Mouse (Mus musculus) cerebral cortex, adult 2 months (tissue): Measurements from ENCODE around the gene Pcyt1a.

Source experiments
- WGBS: fragments of 180-500 bp; shearing (Covaris S2); methylation state at CpG from one replicate; pipeline ENCODE4 v1.1.7; 2018; 5-methylcytosine and 5-hydroxymethylcytosine counted together

The Pcyt1a gene

DNA sequence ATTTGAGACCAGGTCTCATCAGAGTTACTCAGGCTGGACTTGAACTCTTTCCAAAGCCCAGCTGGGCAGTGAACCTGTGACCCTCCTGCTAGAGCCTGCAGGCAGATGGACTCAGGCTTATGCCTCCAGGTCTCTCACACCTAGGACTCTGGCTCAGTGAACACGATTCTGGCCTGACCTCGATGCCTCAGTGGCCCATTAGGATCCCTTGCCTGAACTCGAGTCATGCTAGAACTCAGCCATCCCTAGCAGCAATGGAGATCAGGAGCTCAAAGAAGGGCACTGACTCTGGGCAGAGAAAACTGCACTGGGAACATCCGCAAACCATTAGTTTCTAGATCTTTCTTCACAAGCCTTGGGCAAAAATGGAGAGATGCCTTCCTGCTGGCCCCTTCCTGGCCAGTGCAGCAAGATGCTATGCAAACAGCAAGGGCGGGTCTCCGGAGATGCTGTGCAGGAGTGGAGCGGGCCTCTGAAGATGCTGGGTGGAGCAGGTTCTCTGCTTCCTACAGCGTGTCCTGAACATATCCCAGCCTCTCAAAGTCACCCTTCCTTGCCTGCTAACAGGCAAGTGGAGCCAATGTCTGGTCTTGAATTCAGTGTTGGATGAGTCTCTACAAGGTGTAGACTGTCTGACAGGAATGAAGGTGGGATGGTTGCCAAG lies 81.2 kb downstream of the Pcyt1a start:
- 89% methylated on average over 8 of the region's 8 CpGs for WGBS

DNA sequence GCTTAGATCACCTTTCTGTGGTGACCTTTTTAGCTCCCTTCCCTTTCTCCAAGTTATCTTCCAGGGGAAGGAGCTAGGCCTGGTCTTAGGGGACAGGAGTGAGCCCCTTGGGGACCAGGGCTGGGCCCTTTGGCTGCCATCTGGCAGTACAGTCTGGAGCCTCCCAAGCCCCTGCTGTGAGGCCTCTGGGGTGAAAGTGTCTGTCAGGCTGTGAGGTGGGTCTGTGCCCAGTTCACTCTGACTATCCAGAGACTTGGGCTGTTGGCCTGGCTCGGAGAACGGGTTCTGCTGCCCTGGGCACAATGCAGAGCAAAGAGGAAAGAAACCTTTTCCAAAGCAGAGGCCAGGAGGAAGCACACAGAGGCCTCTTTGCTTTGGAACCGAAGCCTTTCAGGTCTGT lies 82.2 kb downstream of the Pcyt1a start:
- WGBS = 61% methylated on average over 3 of the region's 3 CpGs

DNA sequence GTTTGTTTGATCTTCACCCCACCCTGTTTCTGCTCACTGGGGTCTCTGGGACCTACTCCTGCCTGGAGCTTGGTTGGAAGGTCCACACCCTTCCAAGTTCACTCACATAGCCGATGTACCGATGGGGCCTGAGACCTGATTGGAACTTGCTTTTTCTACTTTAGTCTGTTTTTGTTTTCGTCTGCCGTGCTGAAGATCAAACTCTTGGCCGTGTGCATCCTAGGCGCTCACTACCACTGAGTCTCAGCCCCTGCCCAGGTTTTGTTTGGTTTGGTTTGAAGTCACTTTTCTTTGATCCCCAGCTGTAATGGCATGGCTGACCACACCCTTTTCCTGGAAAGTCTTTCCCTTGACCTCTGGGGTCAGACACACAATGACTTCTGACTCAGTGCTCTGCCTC lies 82.7 kb downstream of the Pcyt1a start:
- WGBS = 82% methylated on average over 6 of the region's 6 CpGs

DNA sequence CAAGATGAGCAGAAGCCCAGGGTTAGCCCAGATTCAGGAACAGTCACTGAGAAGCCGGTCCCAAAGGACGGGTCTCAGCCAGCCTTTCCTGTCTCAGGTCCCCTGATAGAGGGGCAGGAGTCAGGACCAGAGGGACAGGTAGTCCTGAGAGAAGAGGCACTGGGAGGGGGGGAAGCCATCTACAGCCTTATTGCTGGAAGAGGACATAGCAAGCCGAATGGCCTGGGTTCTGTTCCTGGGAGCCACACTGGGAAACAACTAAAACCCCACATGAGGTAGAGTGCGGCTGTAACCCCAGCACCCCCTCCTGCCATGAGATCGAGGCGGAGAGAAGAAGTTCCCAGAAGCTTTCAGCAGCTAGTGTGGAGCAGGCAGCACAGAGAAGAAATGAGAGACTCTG lies 83.2 kb downstream of the Pcyt1a start:
- WGBS = 80% methylated on average over 6 of the region's 6 CpGs

DNA sequence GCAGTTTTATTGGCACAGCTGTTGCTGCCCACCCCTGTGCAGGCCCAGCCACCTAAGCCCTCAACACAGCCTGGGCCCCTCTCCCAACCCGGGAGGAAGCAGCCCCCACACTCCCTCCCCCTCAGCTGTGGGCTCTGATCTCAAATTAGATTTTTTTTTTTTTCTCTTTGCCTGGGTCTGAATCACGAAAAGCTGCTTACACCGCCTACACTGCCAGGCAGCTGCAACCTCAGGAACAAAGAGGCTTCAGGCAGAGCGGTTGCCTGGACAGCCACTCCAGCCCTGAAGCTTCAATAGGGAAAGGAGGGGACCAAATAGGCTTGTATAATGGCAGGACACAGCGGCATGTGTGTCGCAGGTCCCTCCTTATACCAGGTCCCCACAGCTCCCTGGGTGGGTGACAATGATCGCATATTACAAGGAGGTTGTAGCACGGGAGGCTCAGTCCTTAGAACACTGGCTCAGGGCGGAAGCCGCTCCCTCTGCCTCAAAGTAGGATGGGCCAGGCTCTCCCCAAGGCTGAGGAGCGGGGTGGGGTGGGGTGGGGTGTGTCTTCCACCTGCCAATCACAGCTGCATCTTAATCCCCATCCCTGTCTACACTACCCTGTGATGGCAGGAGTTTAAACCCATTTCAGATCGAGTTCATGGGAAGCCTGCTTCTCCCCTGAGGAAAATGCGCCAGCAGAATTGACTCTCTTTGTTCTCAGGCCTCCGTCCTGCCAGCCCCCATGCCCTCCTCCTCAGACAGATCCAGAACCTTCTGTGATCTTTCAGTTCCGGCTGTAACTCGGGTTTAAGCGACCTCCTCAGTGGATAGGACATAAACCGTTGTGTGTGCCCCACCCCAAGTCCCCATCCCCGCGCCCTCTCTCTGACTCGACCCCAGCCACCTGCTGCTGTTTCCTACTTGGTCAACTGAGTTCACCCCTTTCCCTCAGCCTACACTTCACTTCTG lies 85.6 kb downstream of the Pcyt1a start:
- 12% methylated on average over 21 of the region's 21 CpGs for WGBS

DNA sequence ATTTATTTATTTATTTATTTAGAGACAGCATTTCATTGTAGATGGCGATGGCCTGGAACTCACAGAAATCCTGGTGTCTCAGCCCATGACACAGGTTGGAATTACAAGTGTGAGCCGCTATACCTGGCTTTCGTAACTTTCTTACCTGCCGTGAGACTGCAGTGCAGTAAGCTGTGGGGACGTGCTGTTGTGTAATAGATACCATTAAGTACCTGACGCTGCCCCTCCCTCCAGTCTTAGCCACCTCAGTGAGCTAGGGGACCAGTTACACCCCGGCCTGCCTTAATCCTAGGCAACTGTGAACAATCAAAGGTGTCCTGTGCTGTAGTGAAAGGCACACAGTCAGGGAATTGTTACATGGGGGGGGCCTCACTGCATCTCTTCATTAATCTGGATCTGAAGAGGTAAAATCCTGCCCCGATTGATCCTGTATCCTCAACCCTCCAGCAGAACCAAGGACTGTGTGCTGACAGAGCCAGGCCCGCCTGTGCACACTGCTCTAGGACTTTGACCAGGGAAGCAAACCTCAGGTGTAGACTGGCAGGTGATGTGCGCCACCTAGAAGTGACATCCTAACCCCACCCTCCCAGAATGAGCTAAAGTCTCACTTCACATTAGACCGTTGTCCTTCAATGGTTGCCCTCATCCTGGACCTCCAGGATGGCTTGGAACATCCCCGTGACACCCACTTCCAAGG lies 87.2 kb downstream of the Pcyt1a start:
- 85% methylated on average over 12 of the region's 12 CpGs for WGBS

DNA sequence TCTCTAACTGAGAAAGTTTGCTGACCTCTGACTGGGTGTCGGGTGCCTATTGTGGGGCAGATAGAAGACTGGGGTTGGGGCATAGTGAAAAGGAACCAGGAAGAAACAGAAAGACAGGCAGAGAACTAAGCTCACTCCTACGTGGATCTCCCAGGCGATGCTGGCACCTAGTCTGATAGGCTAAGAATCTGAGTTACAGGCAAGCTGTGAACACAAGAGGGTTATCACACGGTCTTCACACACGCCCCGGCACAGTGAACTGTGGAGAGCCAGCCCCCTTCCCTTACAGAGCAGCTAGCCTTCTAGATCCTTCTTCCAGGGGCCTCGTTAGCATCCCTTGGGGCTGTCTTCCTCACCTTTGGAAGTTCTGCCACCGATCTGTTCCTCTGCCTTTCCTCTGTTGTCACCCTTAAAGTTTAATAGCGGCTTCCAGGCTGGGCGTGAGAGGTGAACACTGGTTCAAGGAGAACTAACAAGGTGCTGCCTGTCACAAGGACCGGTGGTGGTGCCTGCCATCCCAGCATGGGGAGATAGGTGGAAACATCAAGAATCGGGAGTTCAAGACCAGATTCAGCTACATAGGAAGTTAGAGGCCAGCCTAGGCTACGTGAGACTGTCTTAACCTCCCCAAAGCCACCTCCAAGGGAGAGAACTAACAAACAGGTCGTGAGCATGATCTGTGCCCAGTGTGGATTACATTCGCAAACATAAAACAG lies 89.1 kb downstream of the Pcyt1a start:
- 75% methylated on average over 15 of the region's 15 CpGs for WGBS

DNA sequence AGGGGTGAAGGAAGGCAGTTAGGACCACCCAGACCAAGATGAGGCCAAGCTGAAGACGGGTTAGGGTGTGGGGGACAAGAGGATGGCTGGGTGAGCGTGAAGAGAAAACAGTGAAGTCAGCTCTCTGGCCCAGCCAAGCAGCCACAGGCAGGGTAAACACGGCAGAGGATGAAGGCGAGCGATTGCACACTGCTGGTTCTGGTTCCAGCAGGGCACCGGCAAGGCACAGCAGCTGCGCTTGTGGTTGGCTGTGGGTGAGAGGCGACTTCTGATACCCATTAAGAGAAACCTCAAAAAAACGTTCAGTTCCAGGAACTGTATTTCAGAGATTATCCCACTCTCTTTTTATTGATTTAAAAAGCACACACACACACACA lies 89.6 kb downstream of the Pcyt1a start:
- WGBS = 29% methylated on average over 9 of the region's 9 CpGs

DNA sequence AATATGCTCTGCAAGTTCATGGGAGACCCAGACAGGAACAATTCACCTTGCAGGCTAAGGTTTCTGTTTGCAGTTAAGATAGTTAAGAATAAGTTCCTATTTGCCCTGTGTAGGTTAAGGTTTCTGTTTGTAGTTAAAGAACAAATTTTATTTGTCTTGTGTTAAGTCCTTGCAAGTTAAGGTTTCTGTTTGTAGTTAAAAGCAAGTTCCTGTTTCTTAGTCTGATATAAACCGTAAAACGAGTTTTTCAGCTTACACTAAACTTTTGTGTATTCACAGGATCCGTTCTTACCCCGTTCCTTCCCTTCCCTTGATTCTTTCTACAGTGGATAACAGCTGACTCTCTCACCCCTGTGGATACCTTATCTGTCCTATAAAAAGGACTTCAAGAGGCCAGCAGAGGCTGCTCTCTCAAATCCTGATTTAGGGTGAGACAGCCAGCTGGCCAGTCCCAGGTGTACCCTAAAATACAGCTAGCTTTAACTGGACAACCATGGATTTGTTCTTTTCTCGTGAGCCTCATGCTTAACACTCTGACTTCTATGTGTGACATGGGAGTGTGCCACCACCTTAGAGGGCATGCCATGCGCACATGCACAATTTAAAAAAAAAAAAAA lies 92.0 kb downstream of the Pcyt1a start:
- 85% methylated on average over 6 of the region's 6 CpGs for WGBS

DNA sequence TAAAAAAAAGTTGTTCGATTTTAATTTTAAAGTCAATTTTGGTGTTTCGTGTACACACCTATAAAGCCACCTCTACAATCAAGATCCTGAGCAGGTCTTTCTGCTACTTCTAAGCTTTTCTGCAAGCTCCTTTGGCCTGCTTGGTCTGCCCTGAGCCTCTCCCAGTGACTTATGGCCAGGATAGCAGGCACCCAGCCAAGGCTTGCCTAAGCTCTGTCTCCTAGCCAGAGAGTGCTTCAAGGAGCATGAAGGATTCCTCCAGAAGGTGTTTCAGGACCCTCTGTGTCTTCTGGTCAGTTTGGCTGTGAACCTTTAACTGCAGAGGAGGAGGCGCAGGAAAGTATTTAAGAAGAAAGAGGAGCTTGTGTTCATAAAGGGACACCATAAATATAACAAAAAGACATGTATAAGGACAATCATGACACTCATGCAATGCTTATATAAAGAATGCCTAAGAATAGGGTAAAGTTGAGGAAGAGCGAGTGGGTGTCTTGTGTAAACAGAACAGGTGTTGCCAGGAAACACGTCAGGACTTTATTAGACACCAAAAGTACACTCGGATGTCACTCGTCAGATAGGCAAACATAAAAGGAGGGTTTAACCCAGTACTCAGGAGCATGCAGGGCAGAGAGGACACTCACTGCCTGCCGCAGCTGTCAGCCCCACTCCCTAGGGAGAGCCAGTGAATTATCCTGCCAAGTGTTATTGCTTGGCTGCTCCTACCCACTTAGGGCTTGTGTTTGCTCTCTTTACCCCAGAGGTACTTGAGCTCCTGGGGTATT lies 92.9 kb downstream of the Pcyt1a start:
- WGBS = 57% methylated on average over 8 of the region's 8 CpGs

DNA sequence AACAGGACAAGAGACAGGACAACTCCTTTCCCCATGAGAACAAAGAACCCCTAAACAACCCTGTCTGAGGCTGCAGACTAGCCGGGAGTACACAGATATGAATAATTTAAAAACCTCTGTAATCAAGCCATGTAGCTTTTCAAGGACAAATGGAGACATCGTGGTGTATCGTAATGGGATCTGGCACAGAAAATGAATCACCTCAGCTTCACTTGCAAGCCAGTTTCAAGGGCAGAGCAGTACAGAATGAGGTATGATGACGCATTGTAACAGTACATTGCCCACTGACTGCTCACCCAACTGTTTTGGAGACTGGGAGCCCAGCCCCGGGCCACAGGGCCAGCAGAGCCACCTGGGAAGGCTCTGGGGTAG lies 93.5 kb downstream of the Pcyt1a start:
- WGBS = 36% methylated on average over 5 of the region's 5 CpGs
